Mouse (Mus musculus) C2C12 (cell line): ENCODE results near the gene Eno1.

Experiments used
- CTCF ChIP-seq: IDR thresholded peaks from one replicate; pipeline ENCODE4 v1.5.1; 2011; ENCODE audit not compliant: control insufficient read depth, insufficient read depth, insufficient read length
- MYOG ChIP-seq: IDR thresholded peaks from one replicate; pipeline ENCODE4 v1.6.1; 2011; ENCODE audit not compliant: control insufficient read depth, insufficient read length; ENCODE audit errors: extremely low read depth
- USF1 ChIP-seq: IDR thresholded peaks from one replicate; pipeline ENCODE4 v1.6.1; 2011; ENCODE audit warnings: low read depth, mild to moderate bottlenecking, control low read depth, moderate library complexity

GRCm38 (mm10) chr4:150260111-150260510, 23.6 kb downstream of the Eno1 start:
- TF ChIP-seq CTCF = no peak
- TF ChIP-seq USF1 = no peak
- TF ChIP-seq MYOG = no peak
